Mouse (Mus musculus) MEL (cell line): ENCODE results near the gene Cog6.
A peak's percentile ranks its signal among the peaks of the same experiment; 100 is the strongest.

Experiments used
- BHLHE40 ChIP-seq: IDR thresholded peaks from 2 replicates; pipeline ENCODE4 v1.6.1; 2012; ENCODE audit warnings: low read depth, mild to moderate bottlenecking, inconsistent platforms, low read length, improper control_type of control experiment, borderline replicate concordance
- CTCF ChIP-seq, 3 experiments: IDR thresholded peaks in 2 of 3; conservative IDR thresholded peaks in 1 of 3; 2 replicates each; pipeline ENCODE4 v1.5.1; 2011 to 2012; ENCODE audit warnings: low read length in 3 of 3, low read depth in 2 of 3, mild to moderate bottlenecking in 2 of 3, improper control_type of control experiment in 1 of 3, inconsistent platforms in 1 of 3, mixed read lengths in 1 of 3, moderate library complexity in 1 of 3; ENCODE audit not compliant: control insufficient read depth in 1 of 3, insufficient read depth in 1 of 3, poor library complexity in 1 of 3, severe bottlenecking in 1 of 3
- ETS1 ChIP-seq: IDR thresholded peaks from 2 replicates; pipeline ENCODE4 v1.6.1; 2012; ENCODE audit warnings: low read depth, mild to moderate bottlenecking, inconsistent platforms, low read length, improper control_type of control experiment, moderate library complexity
- GATA1 ChIP-seq: IDR thresholded peaks from 2 replicates; pipeline ENCODE4 v1.6.1; 2011; ENCODE audit warnings: low read depth, low read length, improper control_type of control experiment
- HCFC1 ChIP-seq: IDR thresholded peaks from 2 replicates; pipeline ENCODE4 v1.6.1; 2012; ENCODE audit warnings: low read depth, mild to moderate bottlenecking, inconsistent platforms, low read length, improper control_type of control experiment, moderate library complexity
- MEF2A ChIP-seq: IDR thresholded peaks from 2 replicates; pipeline ENCODE4 v1.6.1; 2014; ENCODE audit warnings: low read depth, mild to moderate bottlenecking, inconsistent platforms, low read length, improper control_type of control experiment; ENCODE audit not compliant: poor library complexity, insufficient replicate concordance, severe bottlenecking; ENCODE audit errors: extremely low read depth
- POLR2A ChIP-seq, 2 experiments: IDR thresholded peaks; 2 replicates each; pipeline ENCODE4 v1.6.1; 2011 to 2012; ENCODE audit warnings: low read length in 2 of 2, mild to moderate bottlenecking in 2 of 2, control low read depth in 1 of 2, improper control_type of control experiment in 1 of 2, low read depth in 1 of 2, moderate library complexity in 1 of 2; ENCODE audit not compliant: control insufficient read depth in 1 of 2, insufficient read depth in 1 of 2, poor library complexity in 1 of 2
- POLR2AphosphoS2 ChIP-seq: IDR thresholded peaks from 2 replicates; pipeline ENCODE4 v1.6.1; 2011; ENCODE audit warnings: low read length, improper control_type of control experiment
- ZMIZ1 ChIP-seq: IDR thresholded peaks from 2 replicates; pipeline ENCODE4 v1.6.1; 2012; ENCODE audit warnings: low read depth, mild to moderate bottlenecking, inconsistent platforms, low read length, improper control_type of control experiment, moderate library complexity

GRCm38 (mm10) chr3:53029046-53029445 lies 12.0 kb upstream of the Cog6 start:
- TF ChIP-seq POLR2A (IDR thresholded peaks at IDR 0.05; ENCODE audit: control insufficient read depth in 1 of 2, insufficient read depth in 1 of 2, low read depth in 1 of 2, low read length in 2 of 2, poor library complexity in 1 of 2) (no peak), GATA1 (no peak), ETS1 (no peak), POLR2AphosphoS2 (no peak), ZMIZ1 (no peak), CTCF (IDR thresholded peaks at IDR 0.05 in 2 of 3, conservative IDR thresholded peaks at IDR 0.05 in 1 of 3; ENCODE audit: control insufficient read depth in 1 of 3, insufficient read depth in 1 of 3, low read depth in 2 of 3, low read length in 3 of 3, poor library complexity in 1 of 3, severe bottlenecking in 1 of 3) (peak; percentile 76 to 84 (median 81)), MEF2A (no peak), HCFC1 (no peak), BHLHE40 (no peak)
